Mouse (Mus musculus) kidney, postnatal 0 days (tissue): ENCODE data around the gene Bcas1. TPM values are rescaled to one million over a fixed set of nuclear protein-coding genes. Genes with fewer than 3 reads are reported as not detected.
A peak's percentile ranks its signal among the peaks of the same experiment; 100 is the strongest.
"Not testable (repeated sequence)": the region's sequence is repeated elsewhere in the genome, so short reads cannot be mapped to it uniquely, and the experiment has no call there.

Experiments
- ATAC-seq: fragments of 200-750 bp; cut with Nextera tagmentation; replicated peaks from 2 replicates; pipeline ENCODE4 v1.8.0; 2017; ENCODE audit warnings: low read depth, moderate number of reproducible peaks, moderate TSS enrichment, moderate library complexity; ENCODE audit not compliant: low FRiP score
- DNase-seq: peaks from one replicate; pipeline ENCODE4 v3.0.0-alpha.2; 2016; ENCODE audit warnings: low spot score
- H3K27ac ChIP-seq: fragments of 300-500 bp; sonication (generic); 2 replicates; pipeline ENCODE4 v1.5.1; 2014; ENCODE audit warnings: mild to moderate bottlenecking
- H3K27me3 ChIP-seq: fragments of 300-500 bp; sonication (generic); 2 replicates; pipeline ENCODE4 v1.6.1; 2014; ENCODE audit warnings: low read length, mixed read lengths; ENCODE audit not compliant: insufficient read depth
- H3K36me3 ChIP-seq: fragments of 300-500 bp; sonication (generic); 2 replicates; pipeline ENCODE4 v1.6.1; 2014; ENCODE audit warnings: low read length, mixed read lengths; ENCODE audit not compliant: insufficient read depth
- H3K4me1 ChIP-seq: fragments of 300-500 bp; sonication (generic); replicated peaks from 2 replicates; pipeline ENCODE4 v1.6.1; 2014; ENCODE audit warnings: antibody characterized with exemption, low read length, mixed read lengths; ENCODE audit not compliant: insufficient read depth
- H3K4me2 ChIP-seq: fragments of 300-500 bp; sonication (generic); 2 replicates; pipeline ENCODE4 v1.6.1; 2014; ENCODE audit warnings: mild to moderate bottlenecking, low read length, moderate library complexity, mixed read lengths
- H3K4me3 ChIP-seq: fragments of 300-500 bp; sonication (generic); replicated peaks from 2 replicates; pipeline ENCODE4 v1.5.1; 2014; ENCODE audit warnings: low read depth, low read length
- H3K9ac ChIP-seq: fragments of 300-500 bp; sonication (generic); 2 replicates; pipeline ENCODE4 v1.6.1; 2014; ENCODE audit warnings: low read depth, low read length
- H3K9me3 ChIP-seq: fragments of 300-500 bp; sonication (generic); replicated peaks from 2 replicates; pipeline ENCODE4 v1.6.1; 2016; ENCODE audit warnings: low read length, inconsistent platforms, mixed read lengths
- CTCF ChIP-seq: IDR thresholded peaks from 2 replicates; pipeline ENCODE4 v1.5.1; 2016; ENCODE audit warnings: antibody characterized with exemption, low read depth, mild to moderate bottlenecking, moderate library complexity
- WGBS: fragments of 180-500 bp; shearing (Covaris S2); extraction: QIAGEN DNeasy Blood & Tissue Kit; methylation state at CpG from one replicate; pipeline ENCODE4 v1.1.7; 2014; 5-methylcytosine and 5-hydroxymethylcytosine counted together
- polyA plus RNA-seq: library from polyadenylated mRNA; unstranded; fragments of >200 nt; fragmentation: Nextera tagmentation; extraction: Ambion mirVana; gene quantifications from 2 replicates; pipeline ENCODE4 v1.2.1, GENCODE M21; 2015

Gene Bcas1
- polyA plus RNA-seq, 1 experiment from 2014 or later, result 0.61 TPM

- Histone ChIP-seq H3K9ac (no peak overlapping the region), H3K4me3 (no peak overlapping the region), H3K9me3 (no peaks in the 10 kb centered on the region), H3K27ac (no peak overlapping the region), H3K27me3 (no peaks in the 10 kb centered on the region), H3K36me3 (no peaks in the 10 kb centered on the region), H3K4me2 (peak overlapping the region; percentile 3; the same call in 1 of the 2 replicates), H3K4me1 (peaks cover 14% of the 10 kb centered on the region; the same call in 1 of the 2 replicates)
- WGBS, result 3% methylated on average over 10 of the region's 10 CpGs
- no peak for TF ChIP-seq CTCF
- DNase-seq (peak; percentile 60), ATAC-seq (peak; percentile 77; the same call in 1 of the 2 replicates)
These were observed 42.1 kb upstream of the Bcas1 start for GRCm38 (mm10) chr2:170469616-170470308.

- no peak overlapping the region for H3K4me3 ChIP-seq
- peak; percentile 19 for DNase-seq
- H3K27me3 ChIP-seq, result no peaks in the 10 kb centered on the region
- no peak overlapping the region for H3K4me2 ChIP-seq
- H3K4me1 ChIP-seq, result peaks cover 14% of the 10 kb centered on the region; the same call in 1 of the 2 replicates
- no peak for ATAC-seq
- no peaks in the 10 kb centered on the region for H3K36me3 ChIP-seq
- H3K9me3 ChIP-seq, result no peaks in the 10 kb centered on the region
- no peak overlapping the region for H3K9ac ChIP-seq
- H3K27ac ChIP-seq, result no peak overlapping the region
- TF ChIP-seq CTCF, result peak; percentile 51
These were observed 40.4 kb upstream of the Bcas1 start for GRCm38 (mm10) chr2:170468009-170468408.

- ATAC-seq (peak; percentile 53), DNase-seq (peak; percentile 29)
- Histone ChIP-seq H3K27ac (no peak overlapping the region), H3K4me3 (no peak overlapping the region), H3K27me3 (no peaks in the 10 kb centered on the region), H3K9me3 (no peaks in the 10 kb centered on the region), H3K4me1 (peaks cover 8% of the 10 kb centered on the region; the same call in 1 of the 2 replicates), H3K4me2 (no peak overlapping the region), H3K36me3 (no peaks in the 10 kb centered on the region), H3K9ac (no peak overlapping the region)
- TF ChIP-seq CTCF, result no peak
- WGBS, result 28% methylated on average over 4 of the region's 4 CpGs
These were observed 37.2 kb upstream of the Bcas1 start for GRCm38 (mm10) chr2:170464817-170465216.

GRCm38 (mm10) chr2:170461652-170462051 is 34.0 kb upstream of the Bcas1 start:
- Histone ChIP-seq H3K4me3 (no peak overlapping the region), H3K36me3 (no peaks in the 10 kb centered on the region), H3K27ac (peak overlapping the region; percentile 42; the same call in 1 of the 2 replicates), H3K9ac (no peak overlapping the region), H3K4me2 (no peak overlapping the region), H3K4me1 (no peaks in the 10 kb centered on the region), H3K27me3 (no peaks in the 10 kb centered on the region), H3K9me3 (no peaks in the 10 kb centered on the region)
- ATAC-seq (peak; percentile 53; the same call in 1 of the 2 replicates), DNase-seq (no peak)
- no peak for TF ChIP-seq CTCF
- 45% methylated on average over 7 of the region's 7 CpGs for WGBS

GRCm38 (mm10) chr2:170459805-170460204 is 32.2 kb upstream of the Bcas1 start:
- DNase-seq, result peak; percentile 46
- Histone ChIP-seq H3K4me1 (no peaks in the 10 kb centered on the region), H3K36me3 (no peaks in the 10 kb centered on the region), H3K4me3 (no peak overlapping the region), H3K27ac (peak overlapping the region; percentile 0; the same call in 1 of the 2 replicates), H3K27me3 (no peaks in the 10 kb centered on the region), H3K4me2 (no peak overlapping the region), H3K9ac (no peak overlapping the region), H3K9me3 (no peaks in the 10 kb centered on the region)
- peak; percentile 86 for ATAC-seq
- TF ChIP-seq CTCF, result no peak
- 9% methylated on average over 9 of the region's 9 CpGs for WGBS

GRCm38 (mm10) chr2:170459183-170459582 is 31.5 kb upstream of the Bcas1 start:
- Histone ChIP-seq H3K4me3 (no peak overlapping the region), H3K9me3 (no peaks in the 10 kb centered on the region), H3K4me1 (no peaks in the 10 kb centered on the region), H3K27ac (peak overlapping the region; percentile 0; the same call in 1 of the 2 replicates), H3K36me3 (no peaks in the 10 kb centered on the region), H3K27me3 (no peaks in the 10 kb centered on the region), H3K9ac (no peak overlapping the region), H3K4me2 (no peak overlapping the region)
- ATAC-seq (no peak), DNase-seq (no peak)
- TF ChIP-seq CTCF, result no peak
- 58% methylated on average over 10 of the region's 10 CpGs for WGBS

GRCm38 (mm10) chr2:170453809-170454208 is 26.2 kb upstream of the Bcas1 start:
- not testable (repeated sequence) for H3K4me1 ChIP-seq, H3K9me3 ChIP-seq, H3K4me2 ChIP-seq, H3K27me3 ChIP-seq, H3K4me3 ChIP-seq, H3K27ac ChIP-seq, H3K36me3 ChIP-seq, DNase-seq, H3K9ac ChIP-seq
- 38% methylated on average over 3 of the region's 4 CpGs for WGBS
- ATAC-seq, result peak; percentile 22; the same call in 1 of the 2 replicates
